ENCODE assay signal across 27 mouse cellular contexts in the genomic region with DNA sequence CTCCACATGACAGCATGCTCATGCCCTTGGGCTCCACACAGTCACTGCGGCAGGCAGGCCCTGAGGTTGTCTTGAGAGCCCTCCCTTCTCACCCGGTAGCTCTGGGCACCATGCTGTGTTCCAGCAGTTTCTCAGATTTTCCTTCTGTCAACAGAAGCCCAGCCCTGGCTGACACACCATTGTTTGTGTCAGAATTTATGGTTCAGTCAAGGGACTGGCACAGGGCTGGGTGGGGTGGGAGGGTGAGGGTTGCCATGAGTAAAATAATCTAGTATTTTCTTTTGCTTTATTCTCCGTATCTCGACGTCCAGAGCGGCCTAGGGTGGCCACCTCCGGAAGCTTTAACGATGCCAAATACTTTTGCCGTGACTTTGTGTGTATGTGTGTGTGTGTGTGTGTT. TPM values are rescaled to one million over a fixed set of nuclear protein-coding genes. Genes with fewer than 3 reads are reported as not detected.
DNase-seq lines count a peak whose midpoint lies in the region; ATAC-seq and TF ChIP-seq lines count a peak whose summit lies in the region.
"Had no signal": no experiment of that assay in that cellular context is flagged by ENCODE, and none has a peak within 500 bp of the region (broad histone marks: within the 10 kb centered on the region; RNA-seq: fewer than 3 reads in every experiment).

No protein-coding gene starts in this region.

- no peak for DNase-seq in heart, adult 11 months
- no peak for DNase-seq in heart, postnatal 0 days (ENCODE audit: low spot score)
- no peak for DNase-seq in heart, adult 9 months (ENCODE audit: low spot score in 2 of 2)
- DNase-seq: adrenal gland, adult 2 months; B cell, adult 2 months; cerebellum, adult 9-10 months; embryo, embryonic 11 days; heart, postnatal 4 days; kidney, adult 9 months; kidney, postnatal 25 days; liver, postnatal 0 days; right cerebral cortex, postnatal 4 days had no signal

- no peaks in the 10 kb centered on the region; the same call in 1 of the 2 replicates for H3K9me3 ChIP-seq in heart, embryonic 12.5 days (replicated peaks)
- H3K9me3 ChIP-seq in heart, postnatal 0 days (replicated peaks; ENCODE audit: control insufficient read depth, low read length) = no peaks in the 10 kb centered on the region
- no peaks in the 10 kb centered on the region for H3K9me3 ChIP-seq in stomach, embryonic 15.5 days
- H3K9me3 ChIP-seq in stomach, embryonic 16.5 days (replicated peaks; ENCODE audit: control insufficient read depth, low read length) = no peaks in the 10 kb centered on the region
- H3K9me3 ChIP-seq: embryonic facial prominence, embryonic 13.5 days; forebrain, embryonic 10.5 days; forebrain, embryonic 15.5 days; hindbrain, embryonic 13.5 days; limb, embryonic 13.5 days; liver, embryonic 12.5 days; midbrain, embryonic 13.5 days; neural tube, embryonic 13.5 days had no signal

- H3K36me3 ChIP-seq in heart, embryonic 12.5 days = no peaks in the 10 kb centered on the region
- no peaks in the 10 kb centered on the region for H3K36me3 ChIP-seq in heart, postnatal 0 days (replicated peaks; ENCODE audit: control insufficient read depth, insufficient read depth, low read length)
- H3K36me3 ChIP-seq in stomach, embryonic 15.5 days = no peaks in the 10 kb centered on the region
- no peaks in the 10 kb centered on the region for H3K36me3 ChIP-seq in stomach, embryonic 16.5 days (ENCODE audit: control insufficient read depth, insufficient read depth, low read length)
- H3K36me3 ChIP-seq: embryonic facial prominence, embryonic 13.5 days; forebrain, embryonic 10.5 days; forebrain, embryonic 15.5 days; hindbrain, embryonic 13.5 days; limb, embryonic 13.5 days; liver, embryonic 12.5 days; midbrain, embryonic 13.5 days; neural tube, embryonic 13.5 days had no signal

- peaks cover 44% of the 10 kb centered on the region for H3K4me1 ChIP-seq in heart, embryonic 12.5 days (replicated peaks)
- peaks cover 11% of the 10 kb centered on the region for H3K4me1 ChIP-seq in heart, postnatal 0 days (ENCODE audit: control insufficient read depth, insufficient read depth)
- peaks cover 17% of the 10 kb centered on the region; the same call in 1 of the 2 replicates for H3K4me1 ChIP-seq in stomach, embryonic 15.5 days
- peaks cover 28% of the 10 kb centered on the region for H3K4me1 ChIP-seq in stomach, embryonic 16.5 days (ENCODE audit: control insufficient read depth, insufficient read depth, low read length)
- H3K4me1 ChIP-seq: forebrain, embryonic 15.5 days; limb, embryonic 13.5 days had no signal

- no peaks in the 10 kb centered on the region for H3K27me3 ChIP-seq in heart, embryonic 12.5 days (replicated peaks)
- no peaks in the 10 kb centered on the region for H3K27me3 ChIP-seq in heart, postnatal 0 days (ENCODE audit: control insufficient read depth, insufficient read depth, low read length)
- H3K27me3 ChIP-seq in stomach, embryonic 15.5 days (replicated peaks) = no peaks in the 10 kb centered on the region
- H3K27me3 ChIP-seq in stomach, embryonic 16.5 days (ENCODE audit: control insufficient read depth, insufficient read depth, low read length) = no peaks in the 10 kb centered on the region
- H3K27me3 ChIP-seq: embryonic facial prominence, embryonic 13.5 days; forebrain, embryonic 15.5 days; hindbrain, embryonic 13.5 days; limb, embryonic 13.5 days; liver, embryonic 12.5 days; midbrain, embryonic 13.5 days; neural tube, embryonic 13.5 days had no signal

- H3K4me2 ChIP-seq in heart, embryonic 12.5 days = no peak overlapping the region
- H3K4me2 ChIP-seq in heart, postnatal 0 days (ENCODE audit: low read depth, low read length) = no peak overlapping the region
- H3K4me2 ChIP-seq in stomach, embryonic 15.5 days = no peak overlapping the region
- no peak overlapping the region for H3K4me2 ChIP-seq in stomach, embryonic 16.5 days (ENCODE audit: low read depth, low read length)
- H3K4me2 ChIP-seq: embryonic facial prominence, embryonic 13.5 days; forebrain, embryonic 15.5 days; hindbrain, embryonic 13.5 days; limb, embryonic 13.5 days; liver, embryonic 12.5 days; midbrain, embryonic 13.5 days; neural tube, embryonic 13.5 days had no signal

- no peak overlapping the region for H3K4me3 ChIP-seq in heart, embryonic 12.5 days
- H3K4me3 ChIP-seq in heart, postnatal 0 days (ENCODE audit: low read depth, low read length) = no peak overlapping the region
- no peak overlapping the region for H3K4me3 ChIP-seq in stomach, embryonic 15.5 days (replicated peaks)
- H3K4me3 ChIP-seq in stomach, embryonic 16.5 days (replicated peaks; ENCODE audit: low read length) = no peak overlapping the region
- H3K4me3 ChIP-seq: embryonic facial prominence, embryonic 13.5 days; forebrain, embryonic 10.5 days; forebrain, embryonic 15.5 days; hindbrain, embryonic 13.5 days; layer of hippocampus, adult 2 months; left cerebral cortex, adult 2 months; limb, embryonic 13.5 days; liver, embryonic 12.5 days; midbrain, embryonic 13.5 days; neural tube, embryonic 13.5 days had no signal

- H3K9ac ChIP-seq in heart, embryonic 12.5 days = no peak overlapping the region
- no peak overlapping the region for H3K9ac ChIP-seq in heart, postnatal 0 days (replicated peaks; ENCODE audit: low read depth, low read length)
- H3K9ac ChIP-seq in stomach, embryonic 15.5 days = no peak overlapping the region
- no peak overlapping the region for H3K9ac ChIP-seq in stomach, embryonic 16.5 days (ENCODE audit: low read length)
- H3K9ac ChIP-seq: embryonic facial prominence, embryonic 13.5 days; forebrain, embryonic 15.5 days; hindbrain, embryonic 13.5 days; limb, embryonic 13.5 days; liver, embryonic 12.5 days; liver, postnatal 0 days; midbrain, embryonic 13.5 days; neural tube, embryonic 13.5 days had no signal

- TF ChIP-seq EP300 in heart, postnatal 0 days (IDR thresholded peaks at IDR 0.05; ENCODE audit: low read depth) = no peak

- no peak for ATAC-seq in heart, embryonic 12.5 days (ENCODE audit: insufficient number of reproducible peaks, low FRiP score)
- ATAC-seq in heart, postnatal 0 days (ENCODE audit: insufficient read depth, low read depth) = peak; percentile 18; the same call in 1 of the 2 replicates
- ATAC-seq in stomach, embryonic 15.5 days (ENCODE audit: insufficient read depth, low FRiP score, low read depth) = no peak
- peak; percentile 30; the same call in 1 of the 2 replicates for ATAC-seq in stomach, embryonic 16.5 days (ENCODE audit: insufficient read depth, low FRiP score)
- ATAC-seq: forebrain, embryonic 15.5 days; intestine, embryonic 16.5 days; liver, embryonic 12.5 days; liver, postnatal 0 days; midbrain, embryonic 13.5 days had no signal

- peak overlapping the region; percentile 47 for H3K27ac ChIP-seq in heart, embryonic 12.5 days (ENCODE audit: poor library complexity, severe bottlenecking)
- peak overlapping the region; percentile 47 for H3K27ac ChIP-seq in heart, postnatal 0 days (ENCODE audit: low read depth)
- H3K27ac ChIP-seq in stomach, embryonic 15.5 days = peak overlapping the region; percentile 59
- H3K27ac ChIP-seq in stomach, embryonic 16.5 days (ENCODE audit: low read length) = peak overlapping the region; percentile 76
- H3K27ac ChIP-seq: embryonic facial prominence, embryonic 13.5 days; forebrain, embryonic 10.5 days; forebrain, embryonic 15.5 days; hindbrain, embryonic 13.5 days; layer of hippocampus, adult 2 months; left cerebral cortex, adult 2 months; limb, embryonic 13.5 days; liver, embryonic 12.5 days; macrophage; midbrain, embryonic 13.5 days; neural tube, embryonic 13.5 days had no signal

- WGBS in heart, embryonic 12.5 days = 72% methylated on average over 9 of the region's 9 CpGs
- 75% methylated on average over 9 of the region's 9 CpGs for WGBS in heart, postnatal 0 days
- WGBS in stomach, embryonic 15.5 days = 62% methylated on average over 9 of the region's 9 CpGs
- 54% methylated on average over 9 of the region's 9 CpGs for WGBS in stomach, embryonic 16.5 days

- no peak for TF ChIP-seq CTCF in heart, postnatal 0 days (IDR thresholded peaks at IDR 0.05; ENCODE audit: low read depth)

RNA-seq across cellular contexts. Expression of a gene that starts 26.3 kb away (rescaled TPM):
- polyA plus RNA-seq in heart, embryonic 12.5 days (2016; fragmentation: Nextera tagmentation; extraction: Ambion mirVana) = 0.92 and 1.1 TPM in 2 replicates
- total RNA-seq in heart, postnatal 0 days (2014; rRNA removed; ENCODE audit: low replicate concordance) = 2.3 and 3.6 TPM in 2 replicates
- 2.5 and 2.7 TPM in 2 replicates for polyA plus RNA-seq in heart, postnatal 0 days (2015; fragmentation: Nextera tagmentation; extraction: Ambion mirVana)
- polyA plus RNA-seq in stomach, embryonic 15.5 days (2015; fragmentation: Nextera tagmentation; extraction: Ambion mirVana) = 21.2 and 21.7 TPM in 2 replicates
- polyA plus RNA-seq in stomach, embryonic 16.5 days (2015; fragmentation: Nextera tagmentation; extraction: Ambion mirVana) = 23.1 and 23.9 TPM in 2 replicates
- polyA plus RNA-seq: macrophage had no signal

Comparison
In these comparisons a context has a peak if more than half of its experiments do, and no peak if none do; other contexts are left out.
1. ATAC-seq: peak in heart, postnatal 0 days (single experiment) and stomach, embryonic 16.5 days (single experiment); none in heart, embryonic 12.5 days (single experiment) and stomach, embryonic 15.5 days (single experiment).
2. Peak in every context shown above with its lines, with median percentiles within 50 percentile points of each other: H3K27ac ChIP-seq.